Mouse (Mus musculus) large intestine, adult 2 months (tissue): ENCODE measurements around the gene Ror2. TPM values are rescaled to one million over a fixed set of nuclear protein-coding genes. Genes with fewer than 3 reads are reported as not detected.
"Not testable (repeated sequence)": the region's sequence is repeated elsewhere in the genome, so short reads cannot be mapped to it uniquely, and the experiment has no call there.

Source experiments
- DNase-seq: peaks from one replicate; pipeline ENCODE4 v3.0.0-alpha.2; 2012; ENCODE audit warnings: low read depth, low spot score
- WGBS: fragments of 180-500 bp; shearing (Covaris S2); methylation state at CpG from one replicate; pipeline ENCODE4 v1.1.7; 2018; 5-methylcytosine and 5-hydroxymethylcytosine counted together
- polyA plus RNA-seq: library from polyadenylated mRNA; depleted of rRNA; stranded (reverse); fragments of >200 nt; gene quantifications from 2 replicates; pipeline ENCODE4 v1.2.3, GENCODE M21; 2012; rRNA removed

Gene Ror2
- 5.9 and 6.4 TPM in 2 replicates for polyA plus RNA-seq

GRCm38 (mm10) chr13:53285756-53286361 is at the start of gene Ror2:
Gene Ror2, minus strand, starts transcription at chr13:53286124.
- 1% methylated on average over 66 of the region's 68 CpGs for WGBS
- DNase-seq = no peak

- no peak for DNase-seq
- 86% methylated on average over 8 of the region's 8 CpGs for WGBS
Observed at GRCm38 (mm10) chr13:53333769-53334168, 47.8 kb upstream of the Ror2 start.

GRCm38 (mm10) chr13:53330246-53330645 is 44.3 kb upstream of the Ror2 start:
- WGBS = 82% methylated on average over 2 of the region's 2 CpGs

GRCm38 (mm10) chr13:53325531-53325930 is 39.6 kb upstream of the Ror2 start:
- no peak for DNase-seq
- WGBS = 92% methylated on average over 1 of the region's 1 CpGs

More at GRCm38 (mm10) chr13:53330246-53330645, 44.3 kb upstream of the Ror2 start:
- no peak for DNase-seq

GRCm38 (mm10) chr13:53323661-53324060 is 37.7 kb upstream of the Ror2 start:
- DNase-seq = no peak
- WGBS = 75% methylated on average over 2 of the region's 2 CpGs

GRCm38 (mm10) chr13:53320899-53321298 is 35.0 kb upstream of the Ror2 start:
- no peak for DNase-seq
- WGBS = 62% methylated on average over 12 of the region's 12 CpGs

GRCm38 (mm10) chr13:53316515-53317295 is 30.8 kb upstream of the Ror2 start:
- peak; percentile 85 for DNase-seq
- WGBS = 15% methylated on average over 11 of the region's 11 CpGs

GRCm38 (mm10) chr13:53315757-53316156 is 29.8 kb upstream of the Ror2 start:
- 80% methylated on average over 4 of the region's 4 CpGs for WGBS
- not testable (repeated sequence) for DNase-seq

GRCm38 (mm10) chr13:53310442-53310841 is 24.5 kb upstream of the Ror2 start:
- 58% methylated on average over 5 of the region's 5 CpGs for WGBS
- no peak for DNase-seq

GRCm38 (mm10) chr13:53309661-53310160 is 23.8 kb upstream of the Ror2 start:
- 2% methylated on average over 15 of the region's 15 CpGs for WGBS
- peak; percentile 73 for DNase-seq

GRCm38 (mm10) chr13:53309148-53309547 is 23.2 kb upstream of the Ror2 start:
- DNase-seq = no peak
- 14% methylated on average over 9 of the region's 9 CpGs for WGBS

GRCm38 (mm10) chr13:53306836-53307235 is 20.9 kb upstream of the Ror2 start:
- DNase-seq = no peak
- 82% methylated on average over 5 of the region's 5 CpGs for WGBS

- DNase-seq = no peak
- WGBS = 82% methylated on average over 8 of the region's 8 CpGs
Observed at GRCm38 (mm10) chr13:53305256-53305655, 19.3 kb upstream of the Ror2 start.

GRCm38 (mm10) chr13:53302688-53303087 is 16.8 kb upstream of the Ror2 start:
- no peak for DNase-seq
- WGBS = 90% methylated on average over 10 of the region's 10 CpGs

- DNase-seq = no peak
- 17% methylated on average over 12 of the region's 12 CpGs for WGBS
Observed at GRCm38 (mm10) chr13:53293065-53293464, 7.1 kb upstream of the Ror2 start.

- DNase-seq = no peak
- WGBS = 70% methylated on average over 3 of the region's 3 CpGs
Observed at GRCm38 (mm10) chr13:53292244-53292643, 6.3 kb upstream of the Ror2 start.

- WGBS = 2% methylated on average over 35 of the region's 35 CpGs
- no peak for DNase-seq
Observed at GRCm38 (mm10) chr13:53285261-53285755, 616 bp downstream of the Ror2 start.

GRCm38 (mm10) chr13:53284740-53285191 is 1.2 kb downstream of the Ror2 start:
- WGBS = 25% methylated on average over 17 of the region's 17 CpGs
- DNase-seq = no peak

GRCm38 (mm10) chr13:53281604-53282396 is 4.1 kb downstream of the Ror2 start:
- DNase-seq = peak; percentile 37
- 35% methylated on average over 11 of the region's 11 CpGs for WGBS

- 66% methylated on average over 10 of the region's 10 CpGs for WGBS
- DNase-seq = no peak
Observed at GRCm38 (mm10) chr13:53278908-53279307, 7.0 kb downstream of the Ror2 start.
